Mouse (Mus musculus) monocyte, adult 2 months (primary cell): ENCODE data around the gene Slc36a2.

ENCODE experiments used
- DNase-seq, 2 experiments: peaks; one replicate each; pipeline ENCODE4 v3.0.0; 2022; ENCODE audit warnings: low spot score in 2 of 2, low read depth in 1 of 2

The Slc36a2 gene

GRCm38 (mm10) chr11:55184733-55185291 lies at the start of gene Slc36a2:
Gene Slc36a2, minus strand, starts transcription at chr11:55185077.
- no peak for DNase-seq

- DNase-seq: no peak
Measured at GRCm38 (mm10) chr11:55234288-55234687, 49.4 kb upstream of the Slc36a2 start.

DNA sequence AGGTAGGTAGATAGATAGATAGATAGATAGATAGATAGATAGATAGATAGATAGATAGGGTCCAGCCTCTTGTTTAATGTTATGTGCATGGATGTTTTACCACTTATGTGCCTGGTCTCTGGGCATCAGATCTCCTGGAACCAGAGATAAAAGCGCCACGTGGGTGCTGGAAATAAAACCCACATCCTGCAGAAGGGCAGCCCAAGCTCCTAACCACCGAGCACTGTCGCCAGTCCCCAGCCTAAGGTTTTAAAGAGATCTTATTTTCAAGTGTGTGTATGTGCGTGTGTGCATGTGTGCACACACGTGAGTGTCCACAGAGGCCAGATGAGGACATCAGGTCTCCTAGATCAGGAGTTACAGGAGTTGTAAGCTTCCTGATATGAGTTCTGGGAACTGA lies 46.2 kb upstream of the Slc36a2 start:
- no peak for DNase-seq

DNA sequence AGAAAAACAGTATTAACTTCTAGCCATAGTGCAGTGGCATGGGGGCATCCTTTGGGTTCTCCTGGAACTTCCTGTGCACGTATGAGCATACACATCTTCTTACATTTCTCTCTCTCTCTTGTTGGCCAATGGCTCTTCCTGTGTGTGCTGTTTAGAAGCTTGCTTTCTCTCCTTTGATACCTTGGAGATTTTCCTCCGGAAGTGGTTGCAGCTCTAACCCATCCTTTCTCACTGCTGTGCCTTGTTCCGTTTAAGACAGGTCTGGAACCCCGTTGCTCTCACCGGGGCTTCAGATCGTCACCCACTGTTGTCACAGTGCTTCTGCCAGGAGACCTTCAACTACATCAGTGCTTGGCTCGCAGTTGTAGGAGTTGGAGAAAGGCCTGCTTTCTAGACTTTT lies 36.4 kb upstream of the Slc36a2 start:
- no peak for DNase-seq

DNA sequence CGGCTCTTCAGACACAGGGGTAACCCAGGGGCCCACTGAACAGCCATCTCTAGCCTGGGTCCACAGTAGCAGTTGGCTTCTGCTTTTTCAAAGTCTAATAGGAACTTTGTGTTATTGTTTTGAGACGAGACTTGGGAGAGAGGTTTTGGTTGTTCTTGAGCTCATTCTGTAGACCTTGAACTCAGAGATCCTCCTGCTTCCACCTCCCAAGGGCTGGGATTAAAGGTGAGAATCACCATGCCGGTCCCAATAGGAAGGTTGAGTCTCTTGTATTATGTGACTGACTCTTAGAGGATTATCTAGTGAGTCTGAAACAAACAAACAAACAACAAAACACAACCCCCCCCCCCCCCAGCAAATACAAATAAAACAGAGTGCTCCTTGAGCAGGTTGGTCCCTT lies 33.6 kb upstream of the Slc36a2 start:
- DNase-seq: no peak

DNA sequence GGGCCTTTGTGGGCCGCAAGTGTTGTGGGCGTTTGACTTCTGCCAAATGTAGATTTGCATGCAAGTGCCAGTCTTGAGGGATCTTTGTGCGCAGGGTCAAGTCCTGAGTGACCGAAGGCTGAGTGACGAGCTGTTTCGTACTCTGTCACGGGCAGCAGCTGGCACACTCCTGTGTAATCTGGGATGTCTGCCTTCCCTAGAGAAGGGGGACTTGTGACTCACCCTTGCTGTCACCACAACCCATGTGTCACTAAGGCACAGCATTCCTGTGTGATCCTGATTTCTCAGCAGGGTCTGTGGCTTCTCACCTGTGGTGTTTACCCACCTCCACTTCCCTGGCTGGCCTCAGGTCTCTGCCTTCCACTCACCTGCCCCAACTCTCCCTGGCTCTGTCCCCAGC lies 33.0 kb upstream of the Slc36a2 start:
- no peak for DNase-seq

GRCm38 (mm10) chr11:55217418-55217817 lies 32.5 kb upstream of the Slc36a2 start:
- no peak for DNase-seq

- no peak for DNase-seq
Measured at GRCm38 (mm10) chr11:55216830-55217229, 32.0 kb upstream of the Slc36a2 start.

DNA sequence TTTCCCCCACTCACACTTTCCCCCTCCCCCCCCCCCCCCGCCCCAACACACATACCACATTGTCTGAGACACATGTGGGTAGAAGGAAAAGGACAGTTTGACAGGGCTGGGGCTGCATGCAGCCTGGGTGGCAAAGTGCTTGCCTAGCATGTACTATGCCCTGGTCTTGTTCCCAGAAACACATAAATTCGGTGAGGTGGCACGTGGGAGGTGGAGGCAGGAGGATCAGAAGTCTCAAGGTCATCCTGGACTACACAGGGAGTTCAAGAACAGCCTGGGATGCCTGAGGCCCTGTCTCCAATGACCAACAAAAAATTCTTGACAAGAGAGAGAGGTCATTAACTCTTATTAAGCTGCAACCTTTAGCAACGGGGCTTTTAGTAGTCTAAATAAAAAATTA lies 31.2 kb upstream of the Slc36a2 start:
- no peak for DNase-seq

GRCm38 (mm10) chr11:55214978-55215377 lies 30.1 kb upstream of the Slc36a2 start:
- DNase-seq: no peak

GRCm38 (mm10) chr11:55214161-55214560 lies 29.3 kb upstream of the Slc36a2 start:
- DNase-seq: no peak

DNA sequence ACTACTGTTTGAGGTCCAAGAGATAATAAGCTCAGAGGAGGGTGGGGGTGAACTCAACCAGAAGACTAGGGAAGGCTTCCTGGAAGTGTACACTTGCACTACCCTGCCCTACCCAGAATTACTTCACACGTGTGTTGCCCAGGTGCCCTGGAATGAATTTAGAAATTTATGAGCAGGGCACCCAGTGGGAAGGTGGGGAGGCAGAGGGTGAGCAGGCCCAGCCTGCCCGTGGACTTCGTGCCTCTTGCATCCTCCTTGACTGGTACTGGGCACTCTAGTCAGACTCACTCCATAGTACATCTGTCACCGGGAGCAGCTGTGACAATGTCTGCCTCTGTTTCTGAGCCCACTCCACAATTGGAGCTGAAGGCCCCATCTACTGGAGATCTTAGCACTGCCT lies 28.6 kb upstream of the Slc36a2 start:
- no peak for DNase-seq

DNA sequence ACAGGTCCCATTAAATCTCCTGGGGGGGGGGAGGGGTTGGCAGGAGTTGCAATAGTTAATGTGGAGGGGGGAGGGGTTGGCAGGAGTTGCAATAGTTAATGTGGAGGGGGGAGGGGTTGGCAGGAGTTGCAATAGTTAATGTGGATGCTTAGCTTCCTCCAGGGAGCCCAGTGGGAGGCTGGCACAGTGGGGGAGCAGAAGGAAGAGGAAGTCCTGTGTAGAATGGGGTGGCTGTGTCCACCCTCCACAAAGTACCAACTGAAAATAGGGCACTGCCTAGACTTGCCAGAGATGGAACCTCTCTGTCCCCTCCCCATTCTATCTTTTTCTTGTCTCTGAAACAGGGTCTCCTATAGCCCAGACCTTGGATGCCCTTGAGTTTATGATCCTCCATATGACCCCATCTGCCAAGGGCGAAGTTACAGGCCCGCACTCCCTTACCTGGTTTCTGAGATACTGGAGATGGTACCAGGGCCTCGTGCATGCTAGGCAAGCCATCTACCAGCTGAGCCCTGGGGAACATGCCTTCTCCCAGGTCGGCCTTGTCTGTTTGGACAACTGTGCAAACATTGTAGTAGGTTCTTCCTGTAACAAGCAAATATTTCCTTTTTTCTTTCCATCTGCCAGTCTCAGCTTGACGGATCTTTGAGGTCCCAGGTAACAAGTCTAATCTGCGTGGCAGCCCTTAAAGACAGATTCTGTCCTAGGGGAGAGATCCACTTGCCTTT lies 24.9 kb upstream of the Slc36a2 start:
- DNase-seq: no peak

- DNase-seq: no peak
Measured at GRCm38 (mm10) chr11:55209032-55209431, 24.2 kb upstream of the Slc36a2 start.

- DNase-seq: peak; percentile 36 to 38
Measured at GRCm38 (mm10) chr11:55208001-55208690, 23.3 kb upstream of the Slc36a2 start.

- DNase-seq: no peak
Measured at GRCm38 (mm10) chr11:55204602-55205001, 19.7 kb upstream of the Slc36a2 start.

DNA sequence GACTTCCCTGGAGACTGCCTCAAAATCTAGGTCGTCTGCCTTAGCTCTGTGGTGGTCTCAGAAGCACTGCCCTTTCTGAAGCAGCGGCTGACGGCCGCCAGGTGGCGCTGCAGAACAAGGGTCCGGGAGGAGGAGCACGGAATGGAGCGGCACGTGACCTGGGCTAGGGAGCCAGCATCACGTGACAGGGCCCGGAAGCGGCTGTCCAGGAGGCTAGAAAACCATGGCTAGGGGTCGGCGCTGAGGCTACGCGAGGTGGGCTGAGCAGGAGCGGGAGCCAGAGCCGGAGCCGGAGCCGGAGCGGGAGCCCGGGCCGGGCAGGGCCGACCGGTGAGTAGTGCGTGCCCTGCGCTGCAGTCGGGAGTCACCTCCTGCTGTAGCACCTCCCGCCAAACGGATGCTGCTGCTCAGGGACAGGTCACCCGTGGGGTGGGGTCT lies 19.3 kb upstream of the Slc36a2 start, which contains the start of gene Slc36a1:
TSS of gene Slc36a1 (plus strand) at position 192 of the 438 bp plus-strand sequence.
- peak; percentile 89 to 90 for DNase-seq

DNA sequence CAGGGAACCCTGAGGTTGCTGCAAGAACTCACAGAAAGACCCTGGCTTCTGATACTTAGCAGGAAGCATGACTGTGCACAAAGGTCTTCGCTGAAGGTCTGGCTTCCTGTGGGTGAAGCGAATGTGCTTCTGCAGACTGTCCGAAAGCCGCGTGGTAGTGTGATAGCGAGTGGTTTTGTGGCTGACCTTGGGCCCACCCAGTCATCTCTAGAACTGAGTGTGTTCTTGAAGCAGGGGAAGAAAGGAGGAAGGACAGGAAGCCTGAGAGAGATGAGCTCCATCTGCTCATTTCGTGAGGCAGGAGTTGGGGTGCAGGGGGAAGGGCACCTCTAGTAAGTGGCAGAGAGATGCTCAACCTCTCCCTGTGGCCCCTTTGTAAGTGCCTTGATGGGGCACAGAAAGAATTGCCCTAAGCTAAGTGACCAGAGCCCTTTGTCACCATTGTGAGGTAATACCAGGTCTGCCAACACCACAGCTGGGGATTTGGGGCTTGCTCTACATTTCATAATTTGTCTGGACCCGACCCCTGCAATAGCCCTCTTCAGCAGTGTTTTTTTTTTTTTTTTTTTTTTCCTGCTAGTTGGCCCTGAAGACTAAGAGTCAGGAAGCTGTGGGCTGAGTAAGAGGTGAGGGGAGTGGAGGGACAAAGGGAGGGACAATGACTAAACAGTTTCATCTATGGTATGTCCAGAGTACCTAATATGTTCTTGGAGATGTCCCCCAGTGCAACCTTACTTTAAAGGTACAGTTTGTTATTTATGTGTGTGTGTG lies 13.0 kb upstream of the Slc36a2 start:
- no peak for DNase-seq

DNA sequence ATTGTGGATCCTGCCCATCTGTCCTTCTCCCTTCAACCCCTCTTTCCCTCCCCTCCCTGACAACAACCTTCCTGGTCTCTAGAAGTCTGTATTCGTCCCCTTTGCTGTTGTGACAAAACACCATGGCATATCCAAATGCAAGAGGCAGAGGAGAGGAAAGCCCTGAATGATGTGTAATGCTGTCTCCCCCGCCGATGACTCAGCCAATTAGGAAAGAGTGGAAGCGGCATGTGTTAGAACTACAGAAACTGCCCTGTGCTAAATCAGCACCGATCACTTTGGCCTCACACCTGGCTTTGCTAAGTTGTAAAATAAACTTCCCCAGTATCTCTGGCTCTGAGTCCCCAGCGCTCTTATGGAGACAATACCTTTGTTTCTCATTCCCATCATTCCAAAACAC lies 12.2 kb upstream of the Slc36a2 start:
- no peak for DNase-seq

- no peak for DNase-seq
Measured at GRCm38 (mm10) chr11:55190216-55190615, 5.3 kb upstream of the Slc36a2 start.

DNA sequence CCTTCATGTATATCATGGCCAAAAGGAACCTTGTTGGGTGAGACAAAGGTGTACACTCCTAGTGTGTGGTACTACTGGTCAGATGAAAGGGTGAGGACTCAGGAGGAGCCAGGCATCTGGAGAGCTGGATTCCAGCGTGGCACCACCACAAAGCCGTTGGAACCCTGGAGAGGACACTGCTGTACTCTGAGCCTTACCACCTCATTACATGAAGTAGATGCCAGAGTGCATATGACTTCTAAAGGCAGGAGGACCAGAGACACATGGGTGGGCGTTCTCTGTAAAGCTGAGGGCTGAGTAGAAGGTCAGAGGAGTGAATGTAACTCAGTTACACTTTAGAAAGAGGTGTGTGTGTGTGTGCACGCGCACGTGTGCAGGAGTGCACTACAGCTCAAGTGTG lies 2.9 kb upstream of the Slc36a2 start:
- no peak for DNase-seq

DNA sequence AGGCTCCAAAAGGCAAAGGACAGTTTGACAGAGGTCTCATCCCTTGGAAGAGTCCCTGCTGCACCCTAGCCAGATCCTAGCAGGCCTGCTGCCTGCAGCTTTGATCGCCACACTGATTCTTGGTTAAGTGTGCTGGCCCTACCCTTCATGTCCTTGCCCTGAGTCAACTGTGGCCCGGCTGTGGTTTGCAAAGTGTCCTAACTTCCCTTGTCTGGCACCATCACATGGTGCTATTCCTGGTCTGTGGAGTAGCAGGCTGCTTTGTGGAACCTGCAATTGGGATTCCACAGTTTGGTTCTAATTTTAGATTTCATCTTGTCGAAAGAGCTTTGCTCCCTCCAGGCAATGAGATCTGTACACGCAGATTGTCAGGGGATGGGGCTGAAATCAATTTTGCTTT lies 2.4 kb upstream of the Slc36a2 start:
- no peak for DNase-seq
